Mouse (Mus musculus): Measurements from ENCODE around the gene Setmar.

Setmar gene

GRCm38 (mm10) chr6:108111693-108112092 is 46.8 kb downstream of the Setmar start:
- no peak for DNase-seq (ENCODE audit: low spot score in 2 of 2)

DNA sequence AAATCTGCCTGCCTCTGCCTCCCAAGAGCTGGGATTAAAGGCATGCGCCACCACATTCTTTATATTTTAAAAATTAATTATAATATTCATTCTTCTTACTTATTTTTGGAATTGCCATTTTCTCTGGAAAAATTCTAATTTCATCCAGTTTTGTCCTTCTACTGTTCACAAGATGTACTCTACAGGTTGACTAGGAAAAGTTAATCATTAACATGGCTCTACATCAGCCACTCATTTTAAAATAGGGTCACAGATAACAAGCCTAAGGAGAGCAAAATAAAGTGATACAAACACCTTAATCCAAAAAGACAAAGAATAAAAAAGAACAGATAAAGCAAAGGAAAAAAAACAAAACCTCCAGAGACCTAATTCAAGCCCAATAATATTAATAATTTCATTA is 50.1 kb downstream of the Setmar start:
- DNase-seq (ENCODE audit: low spot score in 2 of 2): no peak

- no peak for DNase-seq (ENCODE audit: low spot score in 2 of 2)
Observed at GRCm38 (mm10) chr6:108117881-108118280, 53.0 kb downstream of the Setmar start.

GRCm38 (mm10) chr6:108125474-108125873 is 60.6 kb downstream of the Setmar start:
- DNase-seq (ENCODE audit: low spot score in 2 of 2): no peak

GRCm38 (mm10) chr6:108126631-108127030 is 61.8 kb downstream of the Setmar start:
- DNase-seq (ENCODE audit: low spot score in 2 of 2): no peak

Data from urinary bladder, adult 18-20 months (tissue).